Mouse (Mus musculus) MEL (cell line): ENCODE results near the gene Lman1l. TPM values are rescaled to one million over a fixed set of nuclear protein-coding genes. Genes with fewer than 3 reads are reported as not detected.

ENCODE experiments used
- DNase-seq: peaks from one replicate; pipeline ENCODE4 v3.0.0; 2011; ENCODE audit warnings: low read depth, low spot score
- H3K27ac ChIP-seq: 2 replicates; pipeline ENCODE4 v1.5.1; 2012; ENCODE audit warnings: low read depth, mild to moderate bottlenecking, control low read depth, low read length, moderate library complexity; ENCODE audit not compliant: control insufficient read depth
- H3K27me3 ChIP-seq, 2 experiments: fragments of 150-350 bp in 1 of 2; sonication (generic) in 1 of 2; 2 replicates each; pipeline ENCODE4 v1.6.1; 2012; ENCODE audit warnings: low read length in 2 of 2, mild to moderate bottlenecking in 2 of 2, improper control_type of control experiment in 1 of 2, moderate library complexity in 1 of 2; ENCODE audit not compliant: insufficient read depth in 2 of 2, control insufficient read depth in 1 of 2
- H3K36me3 ChIP-seq, 2 experiments: 2 replicates each; pipeline ENCODE4 v1.6.1; 2012 to 2014; ENCODE audit warnings: low read length in 2 of 2, improper control_type of control experiment in 1 of 2, inconsistent platforms in 1 of 2, mild to moderate bottlenecking in 1 of 2; ENCODE audit not compliant: insufficient read depth in 2 of 2, control insufficient read depth in 1 of 2
- H3K4me1 ChIP-seq, 2 experiments: fragments of 150-350 bp in 1 of 2; sonication (generic) in 1 of 2; 2 replicates each; pipeline ENCODE4 v1.6.1; 2012; ENCODE audit warnings: low read length in 2 of 2, improper control_type of control experiment in 1 of 2, mild to moderate bottlenecking in 1 of 2; ENCODE audit not compliant: insufficient read depth in 2 of 2, control insufficient read depth in 1 of 2
- H3K4me3 ChIP-seq, 2 experiments: fragments of 150-350 bp in 1 of 2; sonication (generic) in 1 of 2; 2 replicates each; pipeline ENCODE4 v1.5.1; 2012; ENCODE audit warnings: low read depth in 2 of 2, low read length in 2 of 2, mild to moderate bottlenecking in 2 of 2, moderate library complexity in 2 of 2, control low read depth in 1 of 2, improper control_type of control experiment in 1 of 2; ENCODE audit not compliant: control insufficient read depth in 1 of 2, insufficient read depth in 1 of 2
- H3K79me2 ChIP-seq: 2 replicates; pipeline ENCODE4 v1.6.1; 2012; ENCODE audit warnings: mild to moderate bottlenecking, low read length, moderate library complexity; ENCODE audit not compliant: control insufficient read depth, poor library complexity, insufficient read depth
- H3K9ac ChIP-seq: 2 replicates; pipeline ENCODE4 v1.6.1; 2012; ENCODE audit warnings: low read depth, mild to moderate bottlenecking, control low read depth, low read length, moderate library complexity; ENCODE audit not compliant: control insufficient read depth, poor library complexity, severe bottlenecking
- H3K9me3 ChIP-seq: fragments of 150-350 bp; sonication (generic); replicated peaks from 2 replicates; pipeline ENCODE4 v1.6.1; 2012; ENCODE audit warnings: mild to moderate bottlenecking, low read length, improper control_type of control experiment, moderate library complexity; ENCODE audit not compliant: insufficient read depth
- BHLHE40 ChIP-seq: IDR thresholded peaks from 2 replicates; pipeline ENCODE4 v1.6.1; 2012; ENCODE audit warnings: low read depth, mild to moderate bottlenecking, inconsistent platforms, low read length, improper control_type of control experiment, borderline replicate concordance
- CHD1 ChIP-seq: IDR thresholded peaks from 2 replicates; pipeline ENCODE4 v1.6.1; 2012; ENCODE audit warnings: low read depth, mild to moderate bottlenecking, inconsistent platforms, low read length, improper control_type of control experiment
- CTCF ChIP-seq, 3 experiments: IDR thresholded peaks in 2 of 3; conservative IDR thresholded peaks in 1 of 3; 2 replicates each; pipeline ENCODE4 v1.5.1; 2011 to 2012; ENCODE audit warnings: low read length in 3 of 3, low read depth in 2 of 3, mild to moderate bottlenecking in 2 of 3, improper control_type of control experiment in 1 of 3, inconsistent platforms in 1 of 3, mixed read lengths in 1 of 3, moderate library complexity in 1 of 3; ENCODE audit not compliant: control insufficient read depth in 1 of 3, insufficient read depth in 1 of 3, poor library complexity in 1 of 3, severe bottlenecking in 1 of 3
- E2F4 ChIP-seq: IDR thresholded peaks from 2 replicates; pipeline ENCODE4 v1.6.1; 2011; ENCODE audit warnings: low read depth, low read length, improper control_type of control experiment, borderline replicate concordance
- EP300 ChIP-seq, 2 experiments: IDR thresholded peaks; 2 replicates each; pipeline ENCODE4 v1.6.1; 2011; ENCODE audit warnings: improper control_type of control experiment in 2 of 2, low read length in 2 of 2, low read depth in 1 of 2, mild to moderate bottlenecking in 1 of 2
- ETS1 ChIP-seq: IDR thresholded peaks from 2 replicates; pipeline ENCODE4 v1.6.1; 2012; ENCODE audit warnings: low read depth, mild to moderate bottlenecking, inconsistent platforms, low read length, improper control_type of control experiment, moderate library complexity
- GATA1 ChIP-seq: IDR thresholded peaks from 2 replicates; pipeline ENCODE4 v1.6.1; 2011; ENCODE audit warnings: low read depth, low read length, improper control_type of control experiment
- MAZ ChIP-seq: IDR thresholded peaks from 2 replicates; pipeline ENCODE4 v1.6.1; 2012; ENCODE audit warnings: low read depth, mild to moderate bottlenecking, inconsistent platforms, low read length, improper control_type of control experiment
- MXI1 ChIP-seq: IDR thresholded peaks from 2 replicates; pipeline ENCODE4 v1.6.1; 2011; ENCODE audit warnings: mild to moderate bottlenecking, low read depth, low read length, improper control_type of control experiment
- MYB ChIP-seq: IDR thresholded peaks from 2 replicates; pipeline ENCODE4 v1.6.1; 2011; ENCODE audit warnings: mild to moderate bottlenecking, low read depth, low read length, improper control_type of control experiment
- NRF1 ChIP-seq: IDR thresholded peaks from 2 replicates; pipeline ENCODE4 v1.6.1; 2014; ENCODE audit warnings: low read depth, mild to moderate bottlenecking, inconsistent platforms, low read length, improper control_type of control experiment, moderate library complexity; ENCODE audit not compliant: poor library complexity, insufficient read depth, severe bottlenecking
- POLR2AphosphoS2 ChIP-seq: IDR thresholded peaks from 2 replicates; pipeline ENCODE4 v1.6.1; 2011; ENCODE audit warnings: low read length, improper control_type of control experiment
- POLR2AphosphoS5 ChIP-seq: IDR thresholded peaks from 2 replicates; pipeline ENCODE4 v1.6.1; 2012; ENCODE audit warnings: low read depth, borderline replicate concordance, mild to moderate bottlenecking, inconsistent platforms, low read length, moderate library complexity, mixed read lengths
- RCOR1 ChIP-seq: IDR thresholded peaks from 2 replicates; pipeline ENCODE4 v1.6.1; 2012; ENCODE audit warnings: low read depth, mild to moderate bottlenecking, inconsistent platforms, low read length, improper control_type of control experiment
- SIN3A ChIP-seq: IDR thresholded peaks from 2 replicates; pipeline ENCODE4 v1.6.1; 2012; ENCODE audit warnings: low read length, improper control_type of control experiment, inconsistent platforms
- SMC3 ChIP-seq: IDR thresholded peaks from 2 replicates; pipeline ENCODE4 v1.6.1; 2011; ENCODE audit warnings: low read depth, low read length, improper control_type of control experiment
- TAL1 ChIP-seq: IDR thresholded peaks from 2 replicates; pipeline ENCODE4 v1.6.1; 2012; ENCODE audit warnings: mild to moderate bottlenecking, inconsistent platforms, low read length, moderate library complexity, mixed read lengths
- TCF12 ChIP-seq: IDR thresholded peaks from 2 replicates; pipeline ENCODE4 v1.6.1; 2014; ENCODE audit warnings: low read depth, mild to moderate bottlenecking, inconsistent platforms, low read length, improper control_type of control experiment, moderate library complexity
- ZC3H11A ChIP-seq: IDR thresholded peaks from 2 replicates; pipeline ENCODE4 v1.6.1; 2012; ENCODE audit warnings: low read depth, mild to moderate bottlenecking, inconsistent platforms, low read length, improper control_type of control experiment
- ZNF384 ChIP-seq: IDR thresholded peaks from 2 replicates; pipeline ENCODE4 v1.6.1; 2012; ENCODE audit warnings: low read depth, mild to moderate bottlenecking, inconsistent platforms, low read length, improper control_type of control experiment
- polyA plus RNA-seq, 2 experiments: library from polyadenylated mRNA; stranded (reverse) in 1 of 2; unstranded in 1 of 2; fragments of >175 nt in 1 of 2; fragments of >200 nt in 1 of 2; gene quantifications; 2 replicates each; pipeline versions ENCODE4 v1.2.1 to v1.2.4; 2012; ENCODE audit warnings: low replicate concordance in 2 of 2, low read depth in 1 of 2; ENCODE audit not compliant: insufficient read length in 2 of 2, insufficient read depth in 1 of 2, missing spikeins in 1 of 2
- total RNA-seq: library from RNA; depleted of rRNA; stranded (reverse); fragments of 300-350 nt; gene quantifications from 2 replicates; pipeline ENCODE4 v1.2.3, GENCODE M21; 2012

Lman1l gene
- total and polyA plus RNA-seq, 3 experiments = 0.08 to 0.11 TPM; not detected in 1

GRCm38 (mm10) chr9:57661552-57661951 is 41.0 kb upstream of the Lman1l start:
- H3K36me3 ChIP-seq = peaks cover 0 to 11% of the 10 kb centered on the region in 2 experiments; a peak in 2 of 4 replicates
- peaks cover 5 to 9% of the 10 kb centered on the region in 2 experiments; a peak in 3 of 4 replicates for H3K4me1 ChIP-seq
- 0 out of 4 replicates have a peak overlapping the region, but pooled peaks of 1 of the 2 experiments have one; percentile 26 for H3K4me3 ChIP-seq
- no peak for TF ChIP-seq NRF1
- TF ChIP-seq MXI1 = peak; percentile 82
- no peak for TF ChIP-seq POLR2AphosphoS5
- no peak for TF ChIP-seq MYB
- no peak for TF ChIP-seq RCOR1
- no peak for TF ChIP-seq TAL1
- peak; percentile 52; the same call in 1 of the 2 replicates for TF ChIP-seq SIN3A
- no peak for TF ChIP-seq POLR2AphosphoS2
- TF ChIP-seq ETS1 = peak; percentile 85
- TF ChIP-seq SMC3 = no peak
- TF ChIP-seq CHD1 = no peak
- no peak for TF ChIP-seq ZNF384
- no peak for TF ChIP-seq BHLHE40
- no peak for TF ChIP-seq CTCF (IDR thresholded peaks at IDR 0.05 in 2 of 3, conservative IDR thresholded peaks at IDR 0.05 in 1 of 3; ENCODE audit: control insufficient read depth in 1 of 3, insufficient read depth in 1 of 3, low read depth in 2 of 3, low read length in 3 of 3, poor library complexity in 1 of 3, severe bottlenecking in 1 of 3)
- TF ChIP-seq MAZ = no peak
- TF ChIP-seq ZC3H11A = no peak
- TF ChIP-seq TCF12 = no peak
- no peaks in the 10 kb centered on the region for H3K79me2 ChIP-seq
- DNase-seq = peak; percentile 59
- no peak overlapping the region for H3K27ac ChIP-seq
- H3K9me3 ChIP-seq = no peaks in the 10 kb centered on the region
- no peaks in the 10 kb centered on the region; a peak in 1 of 4 replicates for H3K27me3 ChIP-seq
- no peak overlapping the region for H3K9ac ChIP-seq

GRCm38 (mm10) chr9:57660501-57660900 is 39.9 kb upstream of the Lman1l start:
- H3K4me1 ChIP-seq = peaks cover 5 to 12% of the 10 kb centered on the region in 2 experiments; a peak in 3 of 4 replicates
- H3K27ac ChIP-seq = no peak overlapping the region
- no peaks in the 10 kb centered on the region; a peak in 1 of 4 replicates for H3K27me3 ChIP-seq
- H3K79me2 ChIP-seq = no peaks in the 10 kb centered on the region
- peak overlapping the region; percentile 34; the same call in 1 of the 2 replicates for H3K9ac ChIP-seq
- no peaks in the 10 kb centered on the region for H3K9me3 ChIP-seq
- peaks cover 0 to 11% of the 10 kb centered on the region in 2 experiments; a peak in 2 of 4 replicates for H3K36me3 ChIP-seq
- H3K4me3 ChIP-seq = peak overlapping the region in 1 of 2 experiments; percentile 5; a peak in 1 of 4 replicates
- TF ChIP-seq TAL1 = peak; percentile 56
- TF ChIP-seq ETS1 = peak; percentile 39; the same call in 1 of the 2 replicates
- TF ChIP-seq GATA1 = peak; percentile 74
- TF ChIP-seq EP300 (IDR thresholded peaks at IDR 0.05; ENCODE audit: low read depth in 1 of 2, low read length in 2 of 2) = peak; percentile 16 to 72; a peak in 3 of 4 replicates
- no peak for TF ChIP-seq POLR2AphosphoS2
- 0 out of 2 replicates have a peak, but pooled peaks have one; percentile 43 for TF ChIP-seq RCOR1
- TF ChIP-seq TCF12 = peak; percentile 80
- peak; percentile 30; the same call in 1 of the 2 replicates for TF ChIP-seq SIN3A
- TF ChIP-seq E2F4 = no peak
- TF ChIP-seq ZNF384 = no peak
- peak; percentile 42 for DNase-seq
